Mouse (Mus musculus) gastrocnemius, adult 2 months (tissue): ENCODE data around the gene Lrrc20. TPM values are rescaled to one million over a fixed set of nuclear protein-coding genes. Genes with fewer than 3 reads are reported as not detected.
A peak's percentile ranks its signal among the peaks of the same experiment; 100 is the strongest.
"Not testable (repeated sequence)": the region's sequence is repeated elsewhere in the genome, so short reads cannot be mapped to it uniquely, and the experiment has no call there.

ENCODE experiments used
- DNase-seq: peaks from one replicate; pipeline ENCODE4 v3.0.0; 2022
- H3K27ac ChIP-seq: fragments of 200-600 bp; 2 replicates; pipeline ENCODE4 v1.8.1; 2022; ENCODE audit warnings: mild to moderate bottlenecking
- H3K4me3 ChIP-seq: fragments of 200-600 bp; 2 replicates; pipeline ENCODE4 v1.8.1; 2022; ENCODE audit warnings: mild to moderate bottlenecking, moderate library complexity
- CTCF ChIP-seq: fragments of 200-600 bp; IDR thresholded peaks from 2 replicates; pipeline ENCODE4 v1.8.1; 2022; ENCODE audit warnings: antibody characterized with exemption, mild to moderate bottlenecking, moderate library complexity
- intact Hi-C: fragments of 180-260 bp; cut with DNase I; formaldehyde crosslinking; loops from one replicate; pipeline ENCODE4 v1.15.1; 2025
- total RNA-seq, 2 experiments: library from RNA; stranded (reverse); gene quantifications; 2 replicates each; pipeline ENCODE4 v1.2.3; 2021

Lrrc20 gene
- total RNA-seq, 2 experiments from 2014 or later: 133 to 164 TPM

- no peak overlapping the region for H3K4me3 ChIP-seq
- TF ChIP-seq CTCF: no peak
- intact Hi-C loops: no loop called here
- H3K27ac ChIP-seq: no peak overlapping the region
- DNase-seq: no peak
These were observed 138.7 kb downstream of the Lrrc20 start for GRCm38 (mm10) chr10:61614311-61614710.

DNA sequence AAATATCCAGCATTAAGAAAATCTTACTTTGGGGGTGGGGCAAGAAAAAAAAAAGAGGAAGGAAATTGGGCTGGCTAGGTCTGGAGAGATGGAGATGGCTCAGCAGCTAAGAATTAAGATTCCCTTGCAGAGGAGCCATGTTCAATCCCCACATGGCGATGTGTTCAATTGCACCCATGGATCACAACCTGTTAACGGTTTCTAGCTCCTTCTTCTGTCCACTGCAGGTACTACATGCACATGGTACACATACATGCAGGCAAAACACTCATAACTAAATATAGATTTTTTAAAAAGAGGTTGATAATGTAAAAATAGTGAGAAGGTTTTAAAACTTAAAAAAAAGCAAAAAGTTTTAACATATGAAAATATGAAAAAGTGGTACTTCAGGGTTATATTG, 142.9 kb downstream of the Lrrc20 start:
- intact Hi-C loops: no loop called here
- no peak overlapping the region for H3K27ac ChIP-seq
- no peak for DNase-seq
- no peak overlapping the region for H3K4me3 ChIP-seq
- TF ChIP-seq CTCF: no peak

DNA sequence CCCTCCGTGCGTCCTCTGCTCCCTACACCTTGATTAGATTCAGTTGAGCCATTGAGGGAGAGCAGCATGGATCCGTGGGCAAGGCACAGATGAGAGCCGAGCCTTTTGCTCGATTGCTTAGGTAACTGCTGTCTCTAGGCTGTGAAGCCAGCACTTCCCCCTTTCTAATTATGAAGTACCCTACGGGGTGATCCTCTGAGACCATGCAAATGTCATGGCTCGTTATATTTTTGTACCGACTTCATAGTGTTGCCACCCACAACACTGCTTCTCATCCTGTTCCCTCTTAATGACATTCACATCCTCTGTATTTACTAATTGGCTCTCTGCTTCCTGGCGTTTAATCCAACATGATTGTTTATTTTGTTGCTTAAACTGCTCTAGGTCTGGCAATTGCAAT, 146.1 kb downstream of the Lrrc20 start:
- DNase-seq: no peak
- Histone ChIP-seq H3K4me3 (no peak overlapping the region), H3K27ac (no peak overlapping the region)
- no peak for TF ChIP-seq CTCF
- intact Hi-C loops: no loop called here

DNA sequence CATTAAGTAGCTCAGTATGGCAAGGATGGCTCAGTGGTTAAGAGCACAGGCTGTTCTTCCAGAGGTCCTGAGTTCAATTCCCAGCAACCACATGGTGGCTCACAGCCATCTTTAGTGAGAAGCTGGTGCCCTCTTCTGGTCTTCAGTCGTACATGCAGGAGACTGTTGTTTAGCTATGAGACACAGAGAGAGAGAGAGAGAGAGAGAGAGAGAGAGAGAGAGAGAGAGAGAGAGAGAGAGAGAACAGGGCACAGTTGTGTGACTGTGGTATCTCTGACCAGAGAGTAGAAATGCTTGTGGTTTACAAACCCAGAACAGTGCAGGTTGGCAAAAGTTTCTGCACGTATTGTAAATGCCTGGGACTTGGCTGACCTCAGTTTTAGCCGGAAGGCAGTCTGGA, 148.3 kb downstream of the Lrrc20 start:
- peak; percentile 24; the same call in 1 of the 2 replicates for TF ChIP-seq CTCF
- H3K27ac ChIP-seq, H3K4me3 ChIP-seq, DNase-seq, intact Hi-C loops: not testable (repeated sequence)

GRCm38 (mm10) chr10:61624771-61625170, 149.2 kb downstream of the Lrrc20 start:
- no peak overlapping the region for H3K4me3 ChIP-seq
- TF ChIP-seq CTCF: no peak
- DNase-seq: no peak
- no peak overlapping the region for H3K27ac ChIP-seq
- intact Hi-C loops: no loop called here

- peak overlapping the region; percentile 70 for H3K4me3 ChIP-seq
- no peak for TF ChIP-seq CTCF
- no peak overlapping the region for H3K27ac ChIP-seq
- DNase-seq: peak; percentile 47
- intact Hi-C loops: no loop called here
These were observed 150.0 kb downstream of the Lrrc20 start for GRCm38 (mm10) chr10:61625381-61626257.

- intact Hi-C loops: no loop called here
- no peak for TF ChIP-seq CTCF
These were observed 150.9 kb downstream of the Lrrc20 start for GRCm38 (mm10) chr10:61626551-61626950.

DNA sequence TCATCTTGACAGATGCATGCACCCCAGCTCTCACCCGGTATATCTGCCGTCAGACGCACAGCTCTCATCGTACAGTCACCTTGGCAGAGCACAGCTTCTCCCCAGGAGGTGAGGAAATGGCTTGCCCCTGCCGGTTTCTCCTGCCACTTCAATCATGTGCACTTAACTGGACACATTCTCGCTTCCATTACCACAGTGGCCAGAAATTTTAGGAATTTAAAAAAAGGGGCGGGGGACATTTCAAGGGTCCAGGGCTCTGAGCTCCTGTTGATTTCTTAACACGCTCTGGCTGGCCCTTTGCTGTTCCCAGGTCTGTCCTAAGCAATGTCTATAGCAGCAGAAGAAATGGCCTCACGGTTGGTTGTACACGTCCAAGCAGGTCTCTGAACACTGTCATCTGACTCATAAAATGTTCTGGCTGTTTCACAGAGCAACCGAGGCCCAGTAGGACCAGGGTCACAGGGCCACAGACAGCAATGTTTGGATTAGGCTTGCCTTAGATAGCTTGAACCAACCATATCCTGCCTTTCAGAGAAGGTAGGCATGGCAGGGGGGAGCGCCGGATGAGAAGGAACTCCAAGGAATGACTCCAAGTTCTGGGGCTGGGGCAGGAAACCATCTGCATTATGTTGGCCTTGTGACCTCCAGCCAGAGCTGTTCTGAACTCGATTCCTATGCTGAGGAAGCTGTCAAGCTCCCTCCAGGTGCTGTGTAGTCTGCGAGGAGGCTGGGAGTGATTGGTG, 151.8 kb downstream of the Lrrc20 start:
- no peak for TF ChIP-seq CTCF
- H3K4me3 ChIP-seq: no peak overlapping the region
- DNase-seq: no peak
- intact Hi-C loops: no loop called here
- peak overlapping the region; percentile 93 for H3K27ac ChIP-seq

More at GRCm38 (mm10) chr10:61626551-61626950, 150.9 kb downstream of the Lrrc20 start:
- Histone ChIP-seq H3K4me3 (no peak overlapping the region), H3K27ac (no peak overlapping the region)
- no peak for DNase-seq

DNA sequence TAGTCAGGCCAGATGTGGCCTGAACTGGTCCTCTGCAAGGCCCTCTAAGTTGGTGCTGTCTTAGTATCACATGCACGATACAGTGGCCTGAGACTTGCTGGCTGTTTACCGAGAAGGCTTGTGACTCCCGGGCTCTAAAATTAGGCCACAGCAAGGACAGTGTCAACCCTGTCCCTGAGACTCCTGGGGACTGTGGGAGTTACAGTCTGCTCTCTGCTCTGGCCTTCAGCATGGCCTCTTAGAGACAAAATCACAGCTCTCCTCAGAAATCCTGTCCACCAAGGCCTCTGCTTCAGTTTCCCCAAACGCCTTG, 152.3 kb downstream of the Lrrc20 start:
- H3K4me3 ChIP-seq: no peak overlapping the region
- peak overlapping the region; percentile 93 for H3K27ac ChIP-seq
- DNase-seq: peak; percentile 80
- no peak for TF ChIP-seq CTCF
- intact Hi-C loops: no loop called here

Other genes with a start within 250 kb of the Lrrc20 start
- gene Adamts14, start 202.4 kb upstream of the Lrrc20 start, total RNA-seq: 1 to 10 TPM in 1 of 2 experiments, under 1 TPM in 1; 0.43 to 1.5 TPM
- gene Prf1, start 178.0 kb upstream of the Lrrc20 start, total RNA-seq: not detected
- gene Pald1, start 92.3 kb upstream of the Lrrc20 start, total RNA-seq: 1 to 10 TPM; 4.0 to 7.2 TPM
- under 1 TPM in 1 of 2 experiments, not detected in 1; 0.15 TPM for gene Nodal, start 57.8 kb upstream of the Lrrc20 start, total RNA-seq
- 100 to 1,000 TPM; 117 to 161 TPM for gene Eif4ebp2, start 23.1 kb upstream of the Lrrc20 start, total RNA-seq
- under 1 TPM in 1 of 2 experiments, not detected in 1; 0.06 TPM for gene Npffr1, start 119.7 kb downstream of the Lrrc20 start, total RNA-seq
- 10 to 100 TPM; 48.9 to 61.4 TPM for gene Ppa1, start 172.8 kb downstream of the Lrrc20 start, total RNA-seq
- gene Sar1a, start 204.5 kb downstream of the Lrrc20 start, total RNA-seq: 100 to 1,000 TPM; 129 to 145 TPM
- 10 to 100 TPM; 12.3 to 14.4 TPM for gene Tysnd1, start 219.7 kb downstream of the Lrrc20 start, total RNA-seq
- 10 to 100 TPM; 13.9 to 19.7 TPM for gene Aifm2, start 239.5 kb downstream of the Lrrc20 start, total RNA-seq